Mouse (Mus musculus): Measurements from ENCODE around the gene Tmem184b.

The Tmem184b gene

DNA sequence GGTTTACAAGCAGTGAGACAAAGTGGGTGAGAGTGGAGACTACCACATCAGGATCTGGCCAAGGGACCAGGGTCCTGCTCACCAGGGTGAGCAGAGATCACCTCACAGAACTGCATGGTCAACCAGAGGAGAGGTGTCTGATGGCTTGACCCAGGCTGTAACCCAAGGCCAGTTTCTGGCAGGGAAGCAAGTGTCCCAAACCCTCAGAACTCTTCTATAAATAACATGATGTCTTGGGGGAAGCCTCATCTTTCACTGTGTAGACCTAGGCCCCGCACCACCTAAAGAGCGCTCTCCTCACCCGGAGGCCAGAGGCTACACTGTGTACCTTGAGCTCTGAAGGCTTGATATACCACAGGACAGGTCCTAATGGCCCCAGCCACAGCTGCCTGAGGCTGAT lies 14.0 kb upstream of the Tmem184b start:
- no peak for DNase-seq (ENCODE audit: low read depth, low spot score)
- no peaks in the 10 kb centered on the region; the same call in 1 of the 2 replicates for H3K27me3 ChIP-seq (ENCODE audit: control insufficient read depth, insufficient read depth, low read length, poor library complexity, severe bottlenecking)
- peaks cover 3% of the 10 kb centered on the region; the same call in 1 of the 2 replicates for H3K36me3 ChIP-seq (ENCODE audit: control insufficient read depth, insufficient read depth, low read length, poor library complexity, severe bottlenecking)

DNA sequence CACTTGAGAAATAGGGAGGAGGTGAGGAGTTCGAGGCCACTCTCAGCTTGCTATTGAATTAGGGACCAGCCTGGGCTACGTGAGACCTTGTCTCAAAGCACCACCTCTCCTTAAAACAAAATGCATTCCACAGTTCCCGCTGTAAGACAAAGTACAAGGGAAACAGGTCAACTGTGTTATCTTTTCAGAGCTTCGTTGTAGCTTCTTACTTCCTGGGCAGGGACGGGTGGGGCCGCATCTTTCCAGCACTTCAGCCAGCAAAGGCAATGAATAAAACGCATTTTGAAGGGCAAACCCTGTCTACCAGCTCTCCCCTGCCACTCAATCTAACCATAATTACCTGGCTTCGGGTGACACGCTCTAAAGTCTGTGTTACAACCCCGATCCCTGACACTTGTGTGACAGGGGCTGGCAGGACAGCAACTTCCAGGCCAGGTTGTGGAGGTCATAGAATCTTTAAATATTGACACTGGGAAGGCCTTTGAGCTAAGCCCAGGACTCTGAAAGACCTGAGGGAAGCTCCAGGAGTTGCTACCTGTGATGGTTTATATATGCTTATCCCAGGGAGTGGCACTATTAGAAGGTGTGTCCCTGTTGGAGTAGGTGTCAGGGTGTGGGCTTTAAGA lies 13.2 kb upstream of the Tmem184b start:
- no peak for DNase-seq (ENCODE audit: low read depth, low spot score)
- Histone ChIP-seq H3K36me3 (ENCODE audit: control insufficient read depth, insufficient read depth, low read length, poor library complexity, severe bottlenecking) (peaks cover 3% of the 10 kb centered on the region; the same call in 1 of the 2 replicates), H3K27me3 (ENCODE audit: control insufficient read depth, insufficient read depth, low read length, poor library complexity, severe bottlenecking) (no peaks in the 10 kb centered on the region; the same call in 1 of the 2 replicates)

DNA sequence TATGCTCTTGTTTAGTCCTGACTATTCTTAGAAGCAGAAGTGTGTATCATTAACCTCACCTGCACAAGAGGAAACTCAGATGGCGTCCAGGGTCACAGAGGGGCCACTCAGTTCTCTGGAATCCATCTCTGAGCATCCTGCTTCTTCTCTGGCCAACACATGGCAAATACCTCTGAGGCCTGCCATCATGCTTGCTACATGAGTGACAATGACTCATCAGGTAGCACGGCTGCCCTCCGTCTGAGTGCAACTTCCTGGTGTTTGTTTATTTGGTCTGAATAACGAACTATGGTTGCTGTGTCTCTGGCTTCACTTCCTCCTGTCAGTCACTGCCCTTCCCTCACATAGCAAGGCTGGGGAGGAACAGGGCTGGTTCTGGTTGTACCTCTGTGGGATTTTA lies 11.1 kb upstream of the Tmem184b start:
- DNase-seq (ENCODE audit: low read depth, low spot score), result peak; percentile 59
- H3K27me3 ChIP-seq (ENCODE audit: control insufficient read depth, insufficient read depth, low read length, poor library complexity, severe bottlenecking), result no peaks in the 10 kb centered on the region; the same call in 1 of the 2 replicates

GRCm38 (mm10) chr15:79413802-79414201 lies 10.4 kb upstream of the Tmem184b start:
- H3K36me3 ChIP-seq (ENCODE audit: control insufficient read depth, insufficient read depth, low read length, poor library complexity, severe bottlenecking), result peaks cover 1% of the 10 kb centered on the region; the same call in 1 of the 2 replicates
- no peaks in the 10 kb centered on the region; the same call in 1 of the 2 replicates for H3K27me3 ChIP-seq (ENCODE audit: control insufficient read depth, insufficient read depth, low read length, poor library complexity, severe bottlenecking)
- DNase-seq (ENCODE audit: low read depth, low spot score), result no peak

More for the DNA sequence above, 11.1 kb upstream of the Tmem184b start:
- peaks cover 1% of the 10 kb centered on the region; the same call in 1 of the 2 replicates for H3K36me3 ChIP-seq (ENCODE audit: control insufficient read depth, insufficient read depth, low read length, poor library complexity, severe bottlenecking)

GRCm38 (mm10) chr15:79413201-79413600 lies 9.8 kb upstream of the Tmem184b start:
- no peaks in the 10 kb centered on the region; the same call in 1 of the 2 replicates for H3K27me3 ChIP-seq (ENCODE audit: control insufficient read depth, insufficient read depth, low read length, poor library complexity, severe bottlenecking)
- DNase-seq (ENCODE audit: low read depth, low spot score), result no peak

GRCm38 (mm10) chr15:79411363-79412065 lies 8.1 kb upstream of the Tmem184b start:
- H3K27me3 ChIP-seq (ENCODE audit: control insufficient read depth, insufficient read depth, low read length, poor library complexity, severe bottlenecking), result no peaks in the 10 kb centered on the region; the same call in 1 of the 2 replicates
- H3K36me3 ChIP-seq (ENCODE audit: control insufficient read depth, insufficient read depth, low read length, poor library complexity, severe bottlenecking), result no peaks in the 10 kb centered on the region
- peak; percentile 23 for DNase-seq (ENCODE audit: low read depth, low spot score)

More at GRCm38 (mm10) chr15:79413201-79413600, 9.8 kb upstream of the Tmem184b start:
- H3K36me3 ChIP-seq (ENCODE audit: control insufficient read depth, insufficient read depth, low read length, poor library complexity, severe bottlenecking), result peaks cover 1% of the 10 kb centered on the region; the same call in 1 of the 2 replicates

GRCm38 (mm10) chr15:79409077-79409573 lies 5.8 kb upstream of the Tmem184b start:
- no peak for DNase-seq (ENCODE audit: low read depth, low spot score)
- Histone ChIP-seq H3K36me3 (ENCODE audit: control insufficient read depth, insufficient read depth, low read length, poor library complexity, severe bottlenecking) (no peaks in the 10 kb centered on the region), H3K27me3 (ENCODE audit: control insufficient read depth, insufficient read depth, low read length, poor library complexity, severe bottlenecking) (no peaks in the 10 kb centered on the region)

GRCm38 (mm10) chr15:79406564-79406963 lies 3.2 kb upstream of the Tmem184b start:
- DNase-seq (ENCODE audit: low read depth, low spot score), result peak; percentile 16
- H3K36me3 ChIP-seq (ENCODE audit: control insufficient read depth, insufficient read depth, low read length, poor library complexity, severe bottlenecking), result no peaks in the 10 kb centered on the region
- no peaks in the 10 kb centered on the region for H3K27me3 ChIP-seq (ENCODE audit: control insufficient read depth, insufficient read depth, low read length, poor library complexity, severe bottlenecking)

- H3K27me3 ChIP-seq (ENCODE audit: control insufficient read depth, insufficient read depth, low read length, poor library complexity, severe bottlenecking), result no peaks in the 10 kb centered on the region
- no peak for DNase-seq (ENCODE audit: low read depth, low spot score)
- H3K36me3 ChIP-seq (ENCODE audit: control insufficient read depth, insufficient read depth, low read length, poor library complexity, severe bottlenecking), result no peaks in the 10 kb centered on the region
These were observed 908 bp upstream of the Tmem184b start for GRCm38 (mm10) chr15:79404277-79404676.

GRCm38 (mm10) chr15:79403763-79404210 lies 418 bp upstream of the Tmem184b start:
- no peak for DNase-seq (ENCODE audit: low read depth, low spot score)
- no peaks in the 10 kb centered on the region for H3K27me3 ChIP-seq (ENCODE audit: control insufficient read depth, insufficient read depth, low read length, poor library complexity, severe bottlenecking)
- no peaks in the 10 kb centered on the region for H3K36me3 ChIP-seq (ENCODE audit: control insufficient read depth, insufficient read depth, low read length, poor library complexity, severe bottlenecking)

GRCm38 (mm10) chr15:79402176-79402575 lies 1.2 kb downstream of the Tmem184b start:
- peak; percentile 20 for DNase-seq (ENCODE audit: low read depth, low spot score)
- H3K36me3 ChIP-seq (ENCODE audit: control insufficient read depth, insufficient read depth, low read length, poor library complexity, severe bottlenecking), result no peaks in the 10 kb centered on the region
- no peaks in the 10 kb centered on the region for H3K27me3 ChIP-seq (ENCODE audit: control insufficient read depth, insufficient read depth, low read length, poor library complexity, severe bottlenecking)

DNA sequence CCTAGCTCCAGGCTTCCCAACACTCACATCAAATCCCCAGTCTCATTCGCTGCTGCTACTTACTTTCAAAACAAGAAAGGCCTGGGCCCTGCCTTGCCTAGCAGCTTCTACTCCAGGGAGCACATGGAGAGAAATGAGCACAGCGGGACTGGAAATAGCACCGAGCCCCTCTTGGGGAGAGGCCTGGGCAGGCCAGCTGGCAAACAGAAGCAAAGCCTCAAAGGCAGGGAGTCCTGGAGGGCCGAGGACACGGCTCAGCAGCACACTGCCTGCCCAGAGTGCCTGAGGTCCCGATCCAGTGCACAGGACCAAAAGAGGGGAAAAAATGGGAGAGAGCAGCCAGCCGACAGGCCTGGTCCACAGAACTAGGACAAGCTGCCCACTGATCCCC lies 2.4 kb downstream of the Tmem184b start:
- no peaks in the 10 kb centered on the region for H3K36me3 ChIP-seq (ENCODE audit: control insufficient read depth, insufficient read depth, low read length, poor library complexity, severe bottlenecking)
- H3K27me3 ChIP-seq (ENCODE audit: control insufficient read depth, insufficient read depth, low read length, poor library complexity, severe bottlenecking), result no peaks in the 10 kb centered on the region
- no peak for DNase-seq (ENCODE audit: low read depth, low spot score)

GRCm38 (mm10) chr15:79400134-79400974 lies 3.0 kb downstream of the Tmem184b start:
- DNase-seq (ENCODE audit: low read depth, low spot score), result no peak
- no peaks in the 10 kb centered on the region for H3K36me3 ChIP-seq (ENCODE audit: control insufficient read depth, insufficient read depth, low read length, poor library complexity, severe bottlenecking)
- H3K27me3 ChIP-seq (ENCODE audit: control insufficient read depth, insufficient read depth, low read length, poor library complexity, severe bottlenecking), result no peaks in the 10 kb centered on the region

GRCm38 (mm10) chr15:79399231-79400052 lies 3.9 kb downstream of the Tmem184b start:
- DNase-seq (ENCODE audit: low read depth, low spot score), result no peak
- H3K36me3 ChIP-seq (ENCODE audit: control insufficient read depth, insufficient read depth, low read length, poor library complexity, severe bottlenecking), result no peaks in the 10 kb centered on the region
- H3K27me3 ChIP-seq (ENCODE audit: control insufficient read depth, insufficient read depth, low read length, poor library complexity, severe bottlenecking), result no peaks in the 10 kb centered on the region

Data from splenic B cell, adult 2 months (primary cell).